Mouse (Mus musculus): ENCODE results near the gene Vps72.

DNA sequence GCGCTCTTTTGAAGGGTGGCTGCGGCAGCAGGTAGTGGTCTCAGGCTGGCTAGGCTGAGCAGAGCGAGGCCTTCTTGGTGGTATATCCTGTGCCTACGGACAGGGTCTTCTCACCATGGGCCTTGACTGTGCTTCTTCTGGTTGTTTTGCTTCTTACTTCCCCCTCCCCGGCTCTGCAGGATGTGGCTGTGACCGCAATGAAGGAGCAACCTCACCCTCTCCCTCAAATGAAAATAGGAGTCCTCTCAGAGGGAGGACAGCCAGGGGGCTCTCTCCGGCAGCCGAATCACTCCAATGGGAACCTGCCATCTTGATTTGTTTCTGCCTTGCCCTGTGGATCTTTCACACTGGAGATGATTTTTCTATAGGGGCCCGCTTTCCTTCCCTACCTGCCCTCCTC lies 30.7 kb downstream of the Vps72 start:
- TF ChIP-seq POLR2A (IDR thresholded peaks at IDR 0.05; ENCODE audit: insufficient read depth, low read length) = no peak
- TF ChIP-seq CTCF (IDR thresholded peaks at IDR 0.05; ENCODE audit: low read depth, low read length) = no peak

All from ES-Bruce4 (cell line).